Mouse (Mus musculus) forebrain, embryonic 15.5 days (tissue): ENCODE data around the gene Csf2rb2. TPM values are rescaled to one million over a fixed set of nuclear protein-coding genes. Genes with fewer than 3 reads are reported as not detected.
"Not testable (repeated sequence)": the region's sequence is repeated elsewhere in the genome, so short reads cannot be mapped to it uniquely, and the experiment has no call there.

Experiments used
- ATAC-seq: fragments of 200-750 bp; cut with Nextera tagmentation; replicated peaks from 2 replicates; pipeline ENCODE4 v1.8.0; 2017; ENCODE audit warnings: mild to moderate bottlenecking, moderate TSS enrichment, moderate library complexity
- H3K27ac ChIP-seq: fragments of 300-500 bp; sonication (generic); replicated peaks from 2 replicates; pipeline ENCODE4 v1.5.1; 2015; ENCODE audit warnings: mild to moderate bottlenecking, inconsistent platforms
- H3K27me3 ChIP-seq: fragments of 300-500 bp; sonication (generic); 2 replicates; pipeline ENCODE4 v1.6.1; 2015; ENCODE audit warnings: inconsistent platforms
- H3K36me3 ChIP-seq: fragments of 300-500 bp; sonication (generic); 2 replicates; pipeline ENCODE4 v1.6.1; 2015; ENCODE audit warnings: mild to moderate bottlenecking, inconsistent platforms
- H3K4me1 ChIP-seq: fragments of 300-500 bp; sonication (generic); 2 replicates; pipeline ENCODE4 v1.6.1; 2015; ENCODE audit warnings: inconsistent platforms
- H3K4me2 ChIP-seq: fragments of 300-500 bp; sonication (generic); replicated peaks from 2 replicates; pipeline ENCODE4 v1.6.1; 2015; ENCODE audit warnings: mild to moderate bottlenecking, inconsistent platforms
- H3K4me3 ChIP-seq: fragments of 300-500 bp; sonication (generic); 2 replicates; pipeline ENCODE4 v1.5.1; 2015; ENCODE audit warnings: mild to moderate bottlenecking, inconsistent platforms
- H3K9ac ChIP-seq: fragments of 300-500 bp; sonication (generic); replicated peaks from 2 replicates; pipeline ENCODE4 v1.6.1; 2015; ENCODE audit warnings: mild to moderate bottlenecking, inconsistent platforms
- H3K9me3 ChIP-seq: fragments of 300-500 bp; sonication (generic); 2 replicates; pipeline ENCODE4 v1.6.1; 2016; ENCODE audit warnings: inconsistent platforms
- WGBS: fragments of 180-500 bp; shearing (Covaris S2); methylation state at CpG from one replicate; pipeline ENCODE4 v1.1.7; 2015; ENCODE audit warnings: mixed read lengths; 5-methylcytosine and 5-hydroxymethylcytosine counted together
- polyA plus RNA-seq: library from polyadenylated mRNA; unstranded; fragments of >200 nt; fragmentation: Nextera tagmentation; extraction: Ambion mirVana; gene quantifications from 2 replicates; pipeline ENCODE4 v1.2.1, GENCODE M21; 2015

The Csf2rb2 gene
- polyA plus RNA-seq = 0.08 and 0.15 TPM in 2 replicates

- no peak for ATAC-seq
- Histone ChIP-seq H3K27me3 (no peaks in the 10 kb centered on the region), H3K9ac (no peak within 1 kb of the TSS), H3K9me3 (no peaks in the 10 kb centered on the region), H3K4me3 (no peak within 1 kb of the TSS), H3K27ac (no peak within 1 kb of the TSS), H3K4me2 (no peak within 1 kb of the TSS), H3K36me3 (no peaks in the 10 kb centered on the region), H3K4me1 (no peaks in the 10 kb centered on the region)
- 88% methylated on average over 10 of the region's 10 CpGs for WGBS
Measured at GRCm38 (mm10) chr15:78305341-78305933, at the start of gene Csf2rb2. Gene Csf2rb2 (minus strand): TSS chr15:78305721.

- Histone ChIP-seq H3K27ac (no peak overlapping the region), H3K36me3 (no peaks in the 10 kb centered on the region), H3K4me3 (no peak overlapping the region), H3K4me2 (no peak overlapping the region), H3K9me3 (no peaks in the 10 kb centered on the region), H3K9ac (no peak overlapping the region), H3K4me1 (no peaks in the 10 kb centered on the region), H3K27me3 (no peaks in the 10 kb centered on the region)
- no peak for ATAC-seq
- WGBS = 3% methylated on average over 1 of the region's 1 CpGs
Measured at GRCm38 (mm10) chr15:78354958-78355357, 49.4 kb upstream of the Csf2rb2 start.

GRCm38 (mm10) chr15:78351586-78352165, 46.2 kb upstream of the Csf2rb2 start:
- Histone ChIP-seq H3K27me3 (no peaks in the 10 kb centered on the region), H3K36me3 (no peaks in the 10 kb centered on the region), H3K9ac (no peak overlapping the region), H3K4me3 (no peak overlapping the region), H3K4me2 (no peak overlapping the region), H3K4me1 (no peaks in the 10 kb centered on the region), H3K27ac (no peak overlapping the region), H3K9me3 (no peaks in the 10 kb centered on the region)
- no peak for ATAC-seq
- 69% methylated on average over 3 of the region's 3 CpGs for WGBS

- no peak overlapping the region for H3K4me3 ChIP-seq
- H3K4me2 ChIP-seq = no peak overlapping the region
- no peaks in the 10 kb centered on the region for H3K36me3 ChIP-seq
- WGBS = 91% methylated on average over 3 of the region's 3 CpGs
- no peaks in the 10 kb centered on the region for H3K4me1 ChIP-seq
- H3K27ac ChIP-seq = no peak overlapping the region
- no peak overlapping the region for H3K9ac ChIP-seq
- no peaks in the 10 kb centered on the region for H3K27me3 ChIP-seq
- no peaks in the 10 kb centered on the region for H3K9me3 ChIP-seq
- no peak for ATAC-seq
Measured at GRCm38 (mm10) chr15:78344567-78344966, 39.0 kb upstream of the Csf2rb2 start.

- Histone ChIP-seq H3K4me3 (no peak overlapping the region), H3K4me1 (no peaks in the 10 kb centered on the region), H3K27ac (no peak overlapping the region), H3K36me3 (no peaks in the 10 kb centered on the region), H3K9ac (no peak overlapping the region), H3K9me3 (no peaks in the 10 kb centered on the region), H3K27me3 (no peaks in the 10 kb centered on the region), H3K4me2 (no peak overlapping the region)
- ATAC-seq = no peak
- WGBS = 29% methylated on average over 1 of the region's 1 CpGs
Measured at GRCm38 (mm10) chr15:78343683-78344082, 38.2 kb upstream of the Csf2rb2 start.

GRCm38 (mm10) chr15:78340919-78341318, 35.4 kb upstream of the Csf2rb2 start:
- H3K4me2 ChIP-seq, H3K4me1 ChIP-seq, H3K36me3 ChIP-seq, H3K9me3 ChIP-seq, H3K4me3 ChIP-seq, H3K27me3 ChIP-seq, H3K27ac ChIP-seq, H3K9ac ChIP-seq, ATAC-seq: not testable (repeated sequence)
- 66% methylated on average over 7 of the region's 7 CpGs for WGBS

GRCm38 (mm10) chr15:78339627-78340423, 34.3 kb upstream of the Csf2rb2 start:
- not testable (repeated sequence) for H3K9me3 ChIP-seq, H3K36me3 ChIP-seq, H3K4me3 ChIP-seq, H3K4me2 ChIP-seq, H3K4me1 ChIP-seq, ATAC-seq, H3K27ac ChIP-seq, H3K9ac ChIP-seq, H3K27me3 ChIP-seq
- 35% methylated on average over 7 of the region's 7 CpGs for WGBS

- H3K4me1 ChIP-seq = no peaks in the 10 kb centered on the region
- no peaks in the 10 kb centered on the region for H3K36me3 ChIP-seq
- WGBS = 92% methylated on average over 3 of the region's 3 CpGs
- no peak overlapping the region for H3K4me2 ChIP-seq
- no peak overlapping the region for H3K4me3 ChIP-seq
- H3K27ac ChIP-seq = no peak overlapping the region
- no peak for ATAC-seq
- no peaks in the 10 kb centered on the region for H3K27me3 ChIP-seq
- no peaks in the 10 kb centered on the region for H3K9me3 ChIP-seq
- H3K9ac ChIP-seq = no peak overlapping the region
Measured at GRCm38 (mm10) chr15:78334380-78334779, 28.9 kb upstream of the Csf2rb2 start.

GRCm38 (mm10) chr15:78332981-78333380, 27.5 kb upstream of the Csf2rb2 start:
- WGBS = 78% methylated on average over 6 of the region's 6 CpGs
- Histone ChIP-seq H3K27ac (no peak overlapping the region), H3K9ac (no peak overlapping the region), H3K4me1 (no peaks in the 10 kb centered on the region), H3K9me3 (no peaks in the 10 kb centered on the region), H3K27me3 (no peaks in the 10 kb centered on the region), H3K4me2 (no peak overlapping the region), H3K36me3 (no peaks in the 10 kb centered on the region), H3K4me3 (no peak overlapping the region)
- ATAC-seq = no peak

- no peak overlapping the region for H3K4me3 ChIP-seq
- ATAC-seq = no peak
- H3K4me2 ChIP-seq = no peak overlapping the region
- no peaks in the 10 kb centered on the region for H3K4me1 ChIP-seq
- no peak overlapping the region for H3K27ac ChIP-seq
- H3K9me3 ChIP-seq = no peaks in the 10 kb centered on the region
- H3K9ac ChIP-seq = no peak overlapping the region
- H3K36me3 ChIP-seq = no peaks in the 10 kb centered on the region
- no peaks in the 10 kb centered on the region for H3K27me3 ChIP-seq
- 77% methylated on average over 5 of the region's 5 CpGs for WGBS
Measured at GRCm38 (mm10) chr15:78331523-78332340, 26.2 kb upstream of the Csf2rb2 start.

- 80% methylated on average over 4 of the region's 4 CpGs for WGBS
- no peak overlapping the region for H3K4me2 ChIP-seq
Measured at GRCm38 (mm10) chr15:78330706-78331105, 25.2 kb upstream of the Csf2rb2 start.

GRCm38 (mm10) chr15:78329972-78330371, 24.5 kb upstream of the Csf2rb2 start:
- H3K27me3 ChIP-seq, H3K9ac ChIP-seq, ATAC-seq, H3K4me1 ChIP-seq, H3K9me3 ChIP-seq, H3K4me3 ChIP-seq, H3K36me3 ChIP-seq, H3K4me2 ChIP-seq, H3K27ac ChIP-seq: not testable (repeated sequence)
- 86% methylated on average over 6 of the region's 6 CpGs for WGBS

More at GRCm38 (mm10) chr15:78330706-78331105, 25.2 kb upstream of the Csf2rb2 start:
- H3K9me3 ChIP-seq = no peaks in the 10 kb centered on the region
- no peaks in the 10 kb centered on the region for H3K36me3 ChIP-seq
- no peaks in the 10 kb centered on the region for H3K4me1 ChIP-seq
- no peak for ATAC-seq
- H3K9ac ChIP-seq = no peak overlapping the region
- no peak overlapping the region for H3K4me3 ChIP-seq
- H3K27me3 ChIP-seq = no peaks in the 10 kb centered on the region
- H3K27ac ChIP-seq = no peak overlapping the region
